Mouse (Mus musculus) heart, postnatal 0 days (tissue): Measurements from ENCODE around the gene Manf. TPM values are rescaled to one million over a fixed set of nuclear protein-coding genes. Genes with fewer than 3 reads are reported as not detected.

Source experiments
- ATAC-seq: fragments of 200-750 bp; cut with Nextera tagmentation; 2 replicates; pipeline ENCODE4 v1.8.0; 2017; ENCODE audit warnings: low read depth, moderate number of reproducible peaks, moderate library complexity; ENCODE audit not compliant: insufficient read depth
- DNase-seq: peaks from one replicate; pipeline ENCODE4 v3.0.0-alpha.2; 2016; ENCODE audit warnings: low spot score
- H3K27ac ChIP-seq: fragments of 300-500 bp; sonication (generic); 2 replicates; pipeline ENCODE4 v1.5.1; 2014; ENCODE audit warnings: low read depth, mild to moderate bottlenecking
- H3K27me3 ChIP-seq: fragments of 300-500 bp; sonication (generic); 2 replicates; pipeline ENCODE4 v1.6.1; 2014; ENCODE audit warnings: low read length, mixed read lengths; ENCODE audit not compliant: control insufficient read depth, insufficient read depth
- H3K36me3 ChIP-seq: fragments of 300-500 bp; sonication (generic); replicated peaks from 2 replicates; pipeline ENCODE4 v1.6.1; 2014; ENCODE audit warnings: low read length, mixed read lengths; ENCODE audit not compliant: control insufficient read depth, insufficient read depth
- H3K4me1 ChIP-seq: fragments of 300-500 bp; sonication (generic); 2 replicates; pipeline ENCODE4 v1.6.1; 2014; ENCODE audit warnings: antibody characterized with exemption; ENCODE audit not compliant: control insufficient read depth, insufficient read depth
- H3K4me2 ChIP-seq: fragments of 300-500 bp; sonication (generic); 2 replicates; pipeline ENCODE4 v1.6.1; 2014; ENCODE audit warnings: low read depth, mild to moderate bottlenecking, low read length, moderate library complexity
- H3K4me3 ChIP-seq: fragments of 300-500 bp; sonication (generic); 2 replicates; pipeline ENCODE4 v1.5.1; 2014; ENCODE audit warnings: low read depth, low read length
- H3K9ac ChIP-seq: fragments of 300-500 bp; sonication (generic); replicated peaks from 2 replicates; pipeline ENCODE4 v1.6.1; 2014; ENCODE audit warnings: low read depth, low read length, mixed read lengths
- H3K9me3 ChIP-seq: fragments of 300-500 bp; sonication (generic); replicated peaks from 2 replicates; pipeline ENCODE4 v1.6.1; 2016; ENCODE audit warnings: low read length; ENCODE audit not compliant: control insufficient read depth
- CTCF ChIP-seq: IDR thresholded peaks from 2 replicates; pipeline ENCODE4 v1.5.1; 2016; ENCODE audit warnings: antibody characterized with exemption, control low read depth, low read depth
- EP300 ChIP-seq: IDR thresholded peaks from 2 replicates; pipeline ENCODE4 v1.6.1; 2016; ENCODE audit warnings: antibody characterized with exemption, low read depth
- WGBS: fragments of 180-500 bp; shearing (Covaris S2); extraction: QIAGEN DNeasy Blood & Tissue Kit; methylation state at CpG from one replicate; pipeline ENCODE4 v1.1.7; 2014; 5-methylcytosine and 5-hydroxymethylcytosine counted together
- polyA plus RNA-seq: library from polyadenylated mRNA; unstranded; fragments of >200 nt; fragmentation: Nextera tagmentation; extraction: Ambion mirVana; gene quantifications from 2 replicates; pipeline ENCODE4 v1.2.1, GENCODE M21; 2015
- total RNA-seq: library from RNA; depleted of rRNA; stranded (reverse); fragments of >200 nt; gene quantifications from 2 replicates; pipeline ENCODE4 v1.2.3, GENCODE M21; 2014; ENCODE audit warnings: low replicate concordance; rRNA removed

Gene Manf
- total and polyA plus RNA-seq, 2 experiments from 2014 or later = 50.8 to 88.0 TPM

DNA sequence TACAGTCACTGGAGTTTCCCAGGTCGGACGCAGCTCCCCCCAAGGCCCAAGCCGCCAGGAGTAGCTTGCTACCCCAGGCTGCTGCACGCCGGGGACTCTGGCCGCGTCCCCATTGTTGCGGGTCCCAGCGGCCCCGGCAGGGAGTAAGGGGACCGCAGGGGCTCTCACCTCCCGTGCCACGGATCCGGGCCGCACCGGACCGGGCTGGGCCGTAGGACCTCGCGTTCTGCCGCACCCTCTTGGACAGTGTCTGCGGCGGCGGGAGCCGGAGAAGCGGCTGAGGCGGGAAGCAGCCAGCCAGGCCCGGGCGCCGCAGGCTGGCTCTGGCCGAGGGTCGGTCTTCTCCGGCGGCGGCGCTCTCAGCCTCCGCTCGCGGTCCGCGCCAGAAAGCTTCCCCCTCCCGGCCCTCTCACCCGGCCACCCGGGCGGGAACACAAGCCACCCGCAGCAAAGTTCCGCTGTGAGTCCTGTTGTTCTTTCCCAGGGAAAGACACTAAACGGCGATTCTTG, 102.9 kb downstream of the Manf start, which contains the start of gene Rad54l2:
Rad54l2 (minus strand) TSS at position 383 of the 510 bp plus-strand sequence.
- Histone ChIP-seq H3K4me2 (peak within 1 kb of the TSS; percentile 66), H3K36me3 (no peaks in the 10 kb centered on the region), H3K9ac (peak within 1 kb of the TSS; percentile 99), H3K4me3 (peak within 1 kb of the TSS; percentile 99), H3K9me3 (no peaks in the 10 kb centered on the region), H3K27me3 (no peaks in the 10 kb centered on the region), H3K27ac (peak within 1 kb of the TSS; percentile 94), H3K4me1 (peaks cover 10% of the 10 kb centered on the region; the same call in 1 of the 2 replicates)
- ATAC-seq = peak; percentile 95
- peak; percentile 77 for DNase-seq
- TF ChIP-seq CTCF (peak; percentile 20; the same call in 1 of the 2 replicates), EP300 (no peak)
- 0% methylated on average over 49 of the region's 49 CpGs for WGBS

Other genes with a start within 250 kb of the Manf start
- not detected in 2 replicates for gene Grm2, start 235.9 kb downstream of the Manf start, total RNA-seq
- not detected in 2 replicates for gene Grm2, start 235.9 kb downstream of the Manf start, polyA plus RNA-seq
- gene Tex264, start 206.1 kb downstream of the Manf start, total RNA-seq = 30.9 and 122 TPM in 2 replicates
- gene Tex264, start 206.1 kb downstream of the Manf start, polyA plus RNA-seq = 44.6 and 47.9 TPM in 2 replicates
- 10.8 and 23.2 TPM in 2 replicates for gene Rad54l2, start 102.8 kb downstream of the Manf start, total RNA-seq
- 1.8 and 1.9 TPM in 2 replicates for gene Rad54l2, start 102.8 kb downstream of the Manf start, polyA plus RNA-seq
- gene Dcaf1, start 70.1 kb downstream of the Manf start, total RNA-seq = 19.7 and 20.9 TPM in 2 replicates
- 6.4 and 7.1 TPM in 2 replicates for gene Dcaf1, start 70.1 kb downstream of the Manf start, polyA plus RNA-seq
- 14.5 and 23.8 TPM in 2 replicates for gene Rbm15b, start 4.6 kb downstream of the Manf start, total RNA-seq
- gene Rbm15b, start 4.6 kb downstream of the Manf start, polyA plus RNA-seq = 2.2 TPM in 2 replicates